8 mouse cellular contexts compared by ENCODE assay signal in the genomic region with DNA sequence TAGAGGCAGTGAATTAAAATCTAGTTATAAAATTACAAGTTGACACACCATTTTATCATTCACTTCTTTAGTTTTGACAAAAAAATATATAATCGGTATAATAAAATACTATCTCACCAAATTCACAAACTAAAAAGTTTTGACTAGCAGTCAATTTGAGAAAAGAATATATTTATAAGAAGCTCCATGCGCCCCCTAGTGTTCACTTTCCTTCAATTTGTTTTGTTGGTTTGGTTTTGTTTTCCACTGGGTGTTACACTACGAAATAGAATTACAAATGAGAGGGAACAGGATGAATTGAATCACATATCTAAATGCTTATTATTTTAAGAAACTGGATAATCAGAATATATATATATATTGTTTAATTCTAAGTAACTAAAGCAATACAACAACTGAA.
DNase-seq lines count a peak whose midpoint lies in the region.

No protein-coding gene starts in this region.

- DNase-seq in cerebellum, adult 11 months, result peak; percentile 10
- no peak for DNase-seq in cerebellum, adult 11-12 months
- peak; percentile 29 to 52 for DNase-seq in left cerebral cortex, postnatal 14 days (ENCODE audit: low spot score in 2 of 2)
- DNase-seq in left cerebral cortex, postnatal 36 days (ENCODE audit: low spot score in 2 of 2), result no peak
- DNase-seq in MN1 (ENCODE audit: low spot score), result peak; percentile 44
- DNase-seq in embryo, embryonic 11.5 days (ENCODE audit: low read depth, low spot score), result peak; percentile 13
- DNase-seq in mesoderm, embryonic 11.5 days (ENCODE audit: low read depth, low spot score), result peak; percentile 31
- no peak for DNase-seq in natural killer cell, adult 2 months (ENCODE audit: low spot score in 2 of 2)

- intact Hi-C loops in left cerebral cortex, postnatal 14 days (cut with DNase I), result loop anchor here (5.0 kb wide), 1 partner anchor 625 kb away; a partner anchor contains a TSS
- intact Hi-C loops in left cerebral cortex, postnatal 36 days (cut with DNase I), result loop anchor here (5.0 kb wide), 1 partner anchor 625 kb away; a partner anchor contains a TSS

Comparison
In these comparisons a context has a peak if more than half of its experiments do, and no peak if none do; other contexts are left out.
1. DNase-seq: peak in cerebellum, adult 11 months (single experiment), left cerebral cortex, postnatal 14 days (2 of 2), MN1 (single experiment), embryo, embryonic 11.5 days (single experiment) and mesoderm, embryonic 11.5 days (single experiment); none in cerebellum, adult 11-12 months (single experiment), left cerebral cortex, postnatal 36 days (0 of 2) and natural killer cell, adult 2 months (0 of 2).